Mouse (Mus musculus): ENCODE measurements at regions not wholly inside any gene's neighbourhood (a gene's known extent, or its start where the extent isn't known, plus 50 kb on each side); places are given as distances from the start of the nearest gene placed in this dataset.

DNA sequence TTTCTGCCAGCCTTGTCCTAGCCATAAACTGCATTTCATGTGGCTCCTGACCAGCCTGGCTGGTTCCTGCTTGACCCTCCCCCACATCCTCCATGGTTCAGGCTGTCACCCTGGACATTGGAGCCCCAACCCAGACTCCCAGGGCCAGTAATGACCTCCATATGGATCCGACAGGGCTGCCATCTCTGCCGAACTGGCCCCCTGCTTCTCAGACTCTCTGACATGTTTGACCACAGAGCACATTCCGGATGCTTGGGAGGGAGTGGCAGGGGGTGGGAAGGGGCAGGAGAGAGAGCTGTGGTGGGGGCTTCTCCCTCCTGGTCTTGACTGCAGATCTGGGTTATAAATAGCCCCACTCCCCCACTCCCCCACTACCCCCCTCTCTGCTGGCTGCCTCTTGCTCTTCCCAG, 59.0 kb upstream of the Actrt2 start:
- no peak for DNase-seq (ENCODE audit: low spot score)

DNA sequence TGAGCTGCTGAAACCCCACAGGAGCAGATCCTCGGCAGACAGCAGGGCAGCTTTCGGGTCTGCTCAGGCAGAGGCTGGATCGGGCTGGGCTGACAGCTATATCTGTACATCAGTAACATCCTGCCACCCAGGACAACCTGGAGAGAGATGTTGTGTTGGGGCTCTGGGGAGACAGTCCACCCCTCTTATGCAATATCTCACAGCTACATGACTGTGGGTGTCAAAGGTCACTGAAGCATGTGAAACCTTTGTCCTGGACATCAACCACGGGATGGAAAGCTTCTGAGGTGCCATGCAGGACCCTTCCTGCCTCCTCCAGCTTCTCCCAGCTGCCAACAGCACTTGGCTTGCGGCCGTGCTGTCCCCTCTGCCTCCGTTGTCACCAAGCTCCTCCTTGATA, 60.3 kb upstream of the Actrt2 start:
- DNase-seq (ENCODE audit: low spot score): no peak

DNA sequence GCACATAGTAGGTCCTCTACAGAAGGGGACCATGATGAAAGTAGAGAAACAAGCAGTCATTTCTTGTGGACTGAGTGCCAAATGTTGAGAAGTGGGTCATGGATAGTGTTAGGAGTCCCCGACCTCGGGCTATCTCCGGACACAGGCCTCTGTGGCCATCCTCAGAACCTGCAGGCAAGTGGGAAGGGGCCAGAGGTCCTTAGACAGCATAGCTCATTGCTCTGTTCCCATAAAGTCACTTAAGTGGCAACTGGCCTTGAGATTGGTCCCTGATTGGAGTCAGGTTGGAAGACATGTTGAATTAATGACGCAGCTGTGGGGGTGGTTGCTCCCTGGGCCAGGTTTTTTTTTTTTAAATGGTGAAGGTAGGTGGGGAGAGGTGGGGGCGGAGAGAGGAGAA, 63.0 kb upstream of the Actrt2 start:
- DNase-seq (ENCODE audit: low spot score): no peak

DNA sequence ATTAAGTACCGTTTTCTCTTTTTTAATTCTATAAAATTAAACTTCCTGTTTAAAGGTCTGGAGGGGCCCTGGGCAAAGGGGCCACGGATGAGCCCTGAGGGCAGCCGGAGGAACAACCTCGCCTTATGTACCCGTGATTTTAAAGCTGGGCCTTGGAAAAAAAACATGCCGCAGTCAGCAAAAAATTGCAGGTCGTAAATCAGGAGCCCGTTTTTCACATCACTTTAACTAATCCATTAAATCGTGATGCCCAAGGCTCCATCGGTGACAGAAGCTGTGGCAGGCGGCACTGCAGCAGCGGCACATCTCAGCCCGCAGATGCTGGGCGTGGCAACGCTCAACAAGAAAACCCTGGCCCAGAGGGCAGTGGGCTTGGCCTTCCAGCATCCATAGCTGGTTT, 63.7 kb upstream of the Actrt2 start:
- DNase-seq (ENCODE audit: low spot score): no peak

DNA sequence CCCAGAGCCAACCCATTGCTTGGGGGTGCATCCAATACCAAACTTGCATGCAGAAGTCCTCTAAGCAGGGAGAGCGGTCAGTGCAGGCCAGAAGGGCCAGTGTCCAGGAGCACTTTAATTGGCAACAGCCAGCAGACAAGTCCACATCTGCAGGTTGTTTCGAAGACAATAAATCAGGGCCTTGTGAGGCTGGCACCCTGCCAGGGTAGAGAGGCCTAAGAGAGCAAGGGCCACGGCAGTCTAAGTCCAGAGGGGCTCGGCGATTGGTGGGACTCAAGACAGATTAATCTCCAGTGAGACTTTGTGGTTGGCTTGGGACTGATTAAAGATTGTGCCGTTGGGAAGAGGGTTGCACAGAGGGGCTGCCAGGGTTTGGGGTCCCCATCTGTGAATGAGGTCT, 68.4 kb upstream of the Actrt2 start:
- no peak for DNase-seq (ENCODE audit: low spot score)

DNA sequence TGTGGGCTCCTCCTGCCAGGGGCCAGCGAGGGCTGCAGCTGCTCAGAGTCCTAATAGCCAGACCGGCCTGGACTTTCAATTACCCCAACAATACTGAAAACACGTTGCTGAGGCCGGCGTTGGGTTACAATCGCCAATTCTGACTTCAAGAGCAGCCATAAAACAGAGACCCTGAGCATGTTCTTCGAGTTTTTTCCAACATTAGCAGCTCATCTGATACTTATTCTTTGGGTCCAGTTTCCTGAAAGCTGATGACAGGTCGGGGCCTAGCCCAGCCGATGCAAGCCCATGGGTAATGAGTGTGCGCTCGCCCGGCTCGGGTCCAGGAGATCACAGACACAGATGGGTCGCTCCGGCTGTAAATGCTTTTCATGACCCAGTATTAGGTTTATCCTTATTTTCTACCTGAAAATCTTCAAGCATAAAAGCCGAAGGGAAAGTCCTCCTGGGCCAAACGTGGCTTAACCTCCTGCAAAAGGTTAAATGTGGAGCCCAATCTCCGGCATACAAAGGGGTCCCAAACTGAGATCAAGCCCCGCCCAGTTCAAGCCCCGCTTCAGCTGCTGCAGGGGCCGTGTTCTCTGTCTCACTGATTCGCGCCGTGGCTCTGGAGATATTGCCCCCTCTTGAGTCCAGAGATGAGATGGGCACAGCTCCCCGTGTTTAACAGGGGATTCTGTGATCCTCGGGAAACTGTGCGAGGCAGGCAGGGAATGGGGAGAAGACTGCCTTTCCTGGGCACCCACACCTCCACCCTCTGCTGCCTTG, 73.6 kb upstream of the Actrt2 start:
- DNase-seq (ENCODE audit: low spot score): no peak

DNA sequence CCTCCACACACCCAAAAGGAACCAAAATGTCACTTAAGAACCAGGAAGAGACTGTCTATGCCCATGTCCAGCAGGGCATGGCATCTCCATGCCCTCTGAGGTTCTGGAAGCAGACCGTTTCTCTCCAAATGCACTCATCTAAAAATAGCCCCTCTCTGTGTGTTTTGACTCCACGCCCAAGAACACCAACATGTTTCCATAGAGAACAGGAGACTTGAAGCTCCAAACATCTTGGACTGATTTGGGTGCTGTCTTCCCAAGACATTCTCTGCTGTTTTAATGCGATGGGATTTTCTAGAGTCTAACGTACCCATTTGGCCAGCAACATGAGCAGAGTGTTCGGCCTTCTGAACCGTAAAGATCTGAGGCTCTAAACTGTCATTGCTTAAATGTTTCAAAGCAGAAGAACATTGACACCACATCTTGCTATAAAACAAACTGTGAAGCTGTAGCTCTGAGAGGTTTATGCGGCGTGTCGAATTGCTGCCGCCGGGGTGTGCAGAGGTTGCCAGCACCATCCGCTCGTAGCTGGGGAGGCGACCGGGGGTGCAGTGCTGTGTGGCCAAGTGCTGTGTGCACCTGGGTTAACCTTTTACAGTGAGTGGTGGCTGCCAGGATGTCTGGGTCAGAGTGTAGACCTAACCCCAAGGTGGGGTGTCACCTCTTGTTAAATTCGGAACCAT, 78.8 kb upstream of the Actrt2 start:
- DNase-seq (ENCODE audit: low spot score): no peak

DNA sequence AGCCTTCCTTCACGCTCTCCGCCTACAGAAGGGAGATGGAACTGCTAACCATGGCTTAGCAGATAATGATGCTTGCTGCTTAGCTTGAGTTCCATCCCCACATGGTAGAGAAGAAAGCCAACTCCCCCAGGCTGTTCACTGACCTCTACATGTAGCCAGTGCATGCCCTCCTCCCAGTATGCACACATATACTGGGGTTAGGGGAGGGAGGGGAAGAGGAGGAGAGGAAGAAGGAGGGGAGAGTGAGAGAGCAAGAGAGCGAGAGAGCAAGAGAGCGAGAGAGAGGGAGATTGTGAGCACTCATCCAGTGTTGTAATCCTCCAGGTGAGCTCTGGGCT, 79.3 kb upstream of the Actrt2 start:
- no peak for DNase-seq (ENCODE audit: low spot score)

DNA sequence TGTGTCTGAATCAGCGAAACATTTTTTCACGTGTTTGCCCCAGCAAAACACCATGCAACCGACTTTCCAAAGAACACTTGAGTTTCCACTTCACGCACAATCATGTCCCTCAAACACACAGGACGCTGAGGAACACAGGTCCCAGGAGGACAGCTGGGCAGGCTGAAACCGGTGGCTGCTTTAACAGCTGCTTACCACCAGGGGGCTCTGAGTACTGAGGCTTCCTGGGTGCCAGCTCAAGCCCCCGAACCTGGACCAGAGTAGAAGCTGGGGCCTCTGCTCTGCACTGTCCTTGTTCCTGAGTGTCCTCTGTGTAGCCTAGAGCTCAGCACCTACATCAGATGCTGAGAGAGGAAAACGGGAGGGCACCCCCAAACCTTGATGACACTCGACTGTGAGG, 81.5 kb upstream of the Actrt2 start:
- no peak for DNase-seq (ENCODE audit: low spot score)

DNA sequence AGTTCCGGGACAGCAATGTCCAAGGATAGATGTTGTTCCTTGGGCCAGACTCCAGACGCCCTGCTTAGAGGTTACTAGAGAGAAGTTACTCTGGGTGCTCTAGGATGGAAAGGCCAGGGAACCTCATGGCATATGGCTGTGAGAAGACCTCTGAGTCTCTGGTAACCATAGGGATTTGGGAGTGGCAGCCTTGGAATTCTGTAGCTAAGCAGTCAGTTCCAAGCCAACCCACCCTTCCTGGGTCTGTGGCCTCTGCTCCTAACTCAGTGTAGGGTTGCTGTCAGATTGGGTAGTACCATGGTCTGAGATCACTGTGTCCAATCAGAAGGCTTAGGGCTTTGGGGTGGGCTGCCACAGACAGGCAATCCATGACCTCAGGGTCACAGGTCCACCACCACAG, 82.3 kb upstream of the Actrt2 start:
- no peak for DNase-seq (ENCODE audit: low spot score)

DNA sequence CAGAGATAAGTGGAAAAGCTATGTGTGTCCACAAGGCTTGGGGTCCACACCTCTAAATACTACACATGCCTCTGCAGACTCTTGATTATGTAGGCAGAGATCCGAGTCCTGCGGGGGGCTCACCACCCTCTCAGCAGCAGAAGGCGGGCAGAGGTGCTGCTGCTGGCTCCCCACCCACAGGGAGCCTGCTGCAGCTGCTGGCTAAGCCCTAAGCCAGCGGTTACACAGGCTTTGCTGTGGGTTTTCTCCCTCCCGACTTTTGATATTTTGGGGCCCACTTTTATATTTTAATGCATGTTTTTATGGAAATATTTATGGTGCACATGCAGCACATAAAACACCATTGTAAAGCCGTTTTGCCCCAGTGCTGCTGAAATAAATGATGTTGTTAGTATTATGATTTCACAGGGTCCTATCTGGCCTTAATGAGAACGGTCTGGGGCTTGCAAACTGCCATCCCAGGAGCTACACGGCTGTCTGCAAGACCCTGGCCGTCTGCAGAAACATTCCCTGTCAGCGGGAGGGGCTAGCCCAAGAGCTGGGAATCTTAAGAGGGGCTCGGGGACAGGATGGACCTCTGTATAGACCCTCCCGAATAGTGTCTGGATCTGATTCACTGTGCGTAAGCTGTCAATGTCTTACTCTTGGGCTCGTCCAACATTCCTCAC, 82.9 kb upstream of the Actrt2 start:
- no peak for DNase-seq (ENCODE audit: low spot score)

DNA sequence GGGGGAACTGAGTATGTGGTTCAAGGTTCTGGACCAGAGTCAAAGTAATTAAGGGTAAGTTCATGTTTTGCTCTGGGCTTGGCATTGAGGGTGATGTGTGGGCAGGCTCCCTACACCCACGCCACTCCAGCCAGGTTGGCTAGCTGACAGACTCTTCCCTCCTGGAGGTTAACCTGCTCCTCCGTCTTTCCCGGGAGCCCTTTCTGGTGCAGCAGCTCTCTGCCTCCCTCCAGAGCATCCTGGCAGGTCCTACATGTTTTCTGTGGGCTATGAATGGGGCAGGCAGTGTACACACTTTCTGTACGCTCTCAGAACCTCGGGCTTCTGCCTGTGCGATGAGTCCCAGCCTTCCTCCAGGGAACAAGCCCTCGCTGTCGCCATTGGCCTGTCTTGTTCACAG, 82.8 kb upstream of the Ttc34 start:
- DNase-seq (ENCODE audit: low spot score): no peak

DNA sequence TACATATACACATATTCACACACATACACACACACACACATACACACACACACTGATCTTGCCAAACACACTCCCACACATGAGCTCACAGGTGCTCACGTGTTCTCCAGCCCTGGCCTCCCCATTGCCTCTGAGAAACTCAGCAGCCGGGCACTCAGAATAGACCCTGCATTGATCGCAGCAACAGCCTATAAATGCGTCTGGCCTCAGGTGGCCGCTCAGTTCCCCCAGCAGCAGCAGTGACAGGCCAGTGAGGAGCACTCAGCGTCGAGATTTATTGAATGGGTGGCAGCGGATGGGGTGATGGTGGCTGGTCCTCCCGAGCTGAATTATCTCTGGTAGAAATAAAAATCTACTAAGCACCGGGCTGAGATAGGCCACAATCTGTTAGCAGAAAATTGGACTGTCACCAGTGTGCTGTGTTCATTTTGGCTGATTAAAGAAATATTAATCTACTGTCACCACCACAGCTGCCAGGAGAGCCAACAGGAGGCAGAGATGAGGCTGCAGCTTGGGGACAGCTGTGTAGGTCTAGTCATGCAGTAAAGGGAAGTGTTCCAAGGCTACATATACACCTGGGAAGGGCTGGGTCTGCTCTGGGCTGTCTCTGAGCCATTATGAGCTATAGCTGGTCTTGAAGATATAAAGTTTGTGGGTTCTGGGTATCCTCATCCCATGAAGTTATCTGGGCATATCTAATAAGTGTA, 80.4 kb upstream of the Ttc34 start:
- DNase-seq (ENCODE audit: low spot score): no peak

DNA sequence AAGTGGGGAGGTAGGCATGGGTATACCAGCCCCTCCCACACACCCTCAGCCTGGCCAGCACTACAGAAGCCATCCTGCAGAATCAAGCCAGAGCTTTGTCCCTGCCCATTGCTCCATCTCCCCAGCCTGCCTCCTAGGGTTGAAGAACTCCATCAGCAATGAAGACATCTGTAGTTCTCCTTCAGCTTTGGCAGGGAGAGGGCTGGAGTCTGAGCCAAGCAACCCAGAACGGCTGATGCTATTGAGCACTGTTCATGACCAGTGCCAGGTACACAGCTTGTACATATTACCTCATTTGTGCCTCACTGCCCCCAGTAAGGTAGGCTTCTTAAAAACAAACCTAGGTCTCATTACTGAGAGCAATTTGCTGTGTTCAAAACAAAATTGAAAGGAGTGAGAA, 77.4 kb upstream of the Ttc34 start:
- DNase-seq (ENCODE audit: low spot score): no peak

DNA sequence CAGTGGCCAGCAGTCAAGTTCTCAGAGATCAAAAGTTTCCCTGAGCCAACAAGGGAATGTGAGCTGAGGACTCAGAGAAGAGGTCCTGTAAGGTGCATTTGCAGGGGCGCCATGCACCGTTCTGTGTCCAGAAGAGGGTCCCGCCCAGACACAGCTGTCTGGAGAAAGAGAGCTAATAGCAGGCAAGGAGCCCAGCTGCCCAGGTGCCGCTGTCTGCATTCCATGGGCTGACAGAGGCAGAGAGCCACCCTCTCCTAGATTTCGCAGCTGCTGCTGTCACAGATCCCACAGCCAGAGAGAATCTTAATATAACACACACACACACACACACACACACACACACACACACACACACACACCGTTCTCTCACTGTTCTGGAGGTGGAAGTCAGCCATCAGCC, 73.0 kb upstream of the Ttc34 start:
- DNase-seq (ENCODE audit: low spot score): no peak

DNA sequence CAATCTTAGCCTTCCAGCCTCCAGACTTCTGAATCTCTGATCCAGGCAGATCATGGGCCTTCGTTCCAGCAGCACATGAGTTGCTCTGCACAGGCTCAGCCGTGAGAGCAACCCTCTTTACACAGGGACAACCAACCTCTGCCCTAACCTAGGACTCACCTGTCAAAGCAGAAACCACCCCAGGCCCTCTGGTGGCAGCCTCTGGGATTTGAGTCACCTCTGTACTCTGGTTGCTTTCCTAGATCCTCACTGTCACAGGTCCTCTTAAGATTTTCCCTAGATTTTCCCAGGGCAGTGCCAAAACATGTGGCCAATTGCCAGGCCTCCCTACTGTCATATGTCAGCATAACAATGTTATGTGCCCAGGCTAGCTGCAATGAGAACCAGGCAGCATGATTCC, 71.1 kb upstream of the Ttc34 start:
- DNase-seq (ENCODE audit: low spot score): no peak

DNA sequence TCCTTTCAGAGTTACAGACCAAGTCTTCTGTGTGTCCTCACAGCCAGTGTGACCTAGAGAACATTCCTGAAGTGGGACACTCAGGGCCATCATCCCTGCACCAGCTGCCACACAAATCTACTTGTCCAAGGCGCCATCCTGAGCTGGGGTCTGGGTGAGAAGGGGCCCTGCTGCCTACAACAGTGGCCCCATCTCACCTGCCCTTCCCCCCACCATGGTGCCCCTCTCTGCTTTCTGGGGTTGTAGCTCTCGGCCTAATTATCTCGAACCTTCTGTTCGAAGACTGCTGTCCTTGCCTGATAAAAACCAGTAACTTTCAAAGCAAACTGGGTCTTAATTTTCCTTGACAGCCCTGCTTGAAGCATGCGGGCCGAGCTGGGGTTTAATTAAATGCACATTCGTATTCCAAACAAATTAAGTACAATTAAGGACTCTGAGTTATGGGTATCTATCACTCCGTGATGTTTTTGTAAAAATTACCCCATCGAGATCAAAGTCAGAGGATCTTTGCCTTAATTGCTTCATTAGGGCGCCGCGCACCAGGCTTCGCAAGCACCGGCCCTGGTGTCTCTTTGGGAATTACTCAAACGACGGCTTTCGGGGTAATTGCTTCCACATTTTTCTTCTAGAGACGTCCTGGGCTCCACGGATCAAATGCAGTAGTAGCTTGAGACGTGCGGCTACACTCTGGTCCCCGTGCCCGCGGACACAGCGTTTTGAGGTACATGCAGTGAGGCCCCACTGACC, 65.8 kb upstream of the Ttc34 start:
- DNase-seq (ENCODE audit: low spot score): no peak

DNA sequence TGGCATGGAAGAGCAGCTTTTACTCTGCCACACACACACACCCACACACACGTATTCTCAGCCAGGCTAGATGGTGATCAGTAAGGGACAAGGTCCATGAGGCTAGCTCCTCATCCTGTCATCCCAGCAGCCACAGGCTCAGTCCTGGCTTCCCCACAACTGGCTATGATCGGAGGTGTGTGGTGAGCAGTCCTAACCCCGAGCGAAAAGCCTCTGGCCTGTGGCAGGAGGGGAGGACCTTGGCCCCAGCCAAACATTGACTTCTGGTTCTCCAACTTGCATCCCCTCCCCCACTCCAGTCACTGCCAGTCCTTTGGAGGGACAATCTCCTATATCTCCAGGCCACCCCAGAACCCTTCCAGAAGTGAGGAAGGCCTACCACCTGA, 65.2 kb upstream of the Ttc34 start:
- DNase-seq (ENCODE audit: low spot score): no peak

DNA sequence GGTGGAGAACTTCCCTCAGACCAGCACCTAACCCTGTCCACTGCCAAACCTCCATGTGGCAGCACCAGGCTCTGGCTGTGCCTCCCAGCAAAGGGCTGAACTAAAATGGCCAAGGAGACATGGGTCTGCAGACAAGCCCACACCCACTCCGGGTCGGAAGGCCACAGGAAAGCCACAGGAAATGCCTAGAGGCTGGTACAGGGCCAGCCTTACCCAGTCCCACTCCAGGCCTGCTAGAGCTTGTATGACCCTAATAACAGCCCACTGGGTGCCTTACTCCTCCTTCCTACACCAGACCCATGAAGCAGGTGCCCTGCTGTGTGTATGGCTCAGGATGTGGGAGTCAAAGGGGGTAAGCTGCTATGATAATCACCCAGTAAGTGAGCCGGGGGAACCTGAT, 63.4 kb upstream of the Ttc34 start:
- DNase-seq (ENCODE audit: low spot score): no peak

DNA sequence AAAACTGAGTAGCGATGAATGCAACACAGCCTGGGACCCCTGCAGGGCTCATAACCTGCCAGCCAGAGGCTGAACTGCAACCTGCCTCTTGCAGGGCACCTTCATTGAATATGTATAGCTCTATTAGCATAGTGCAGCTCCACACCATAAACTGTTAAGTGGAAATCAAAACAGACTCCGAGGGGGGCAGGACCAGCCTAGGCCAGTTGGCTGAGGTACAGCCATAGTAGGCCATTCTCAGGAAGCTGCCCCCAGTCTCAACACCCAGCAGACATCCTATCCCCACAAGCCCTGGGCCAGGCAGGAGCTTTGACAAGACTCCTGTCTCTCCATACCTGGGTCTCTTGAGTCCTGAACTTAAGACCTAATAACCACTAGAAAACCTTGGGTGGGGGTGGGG, 62.9 kb upstream of the Ttc34 start:
- DNase-seq (ENCODE audit: low spot score): no peak

DNA sequence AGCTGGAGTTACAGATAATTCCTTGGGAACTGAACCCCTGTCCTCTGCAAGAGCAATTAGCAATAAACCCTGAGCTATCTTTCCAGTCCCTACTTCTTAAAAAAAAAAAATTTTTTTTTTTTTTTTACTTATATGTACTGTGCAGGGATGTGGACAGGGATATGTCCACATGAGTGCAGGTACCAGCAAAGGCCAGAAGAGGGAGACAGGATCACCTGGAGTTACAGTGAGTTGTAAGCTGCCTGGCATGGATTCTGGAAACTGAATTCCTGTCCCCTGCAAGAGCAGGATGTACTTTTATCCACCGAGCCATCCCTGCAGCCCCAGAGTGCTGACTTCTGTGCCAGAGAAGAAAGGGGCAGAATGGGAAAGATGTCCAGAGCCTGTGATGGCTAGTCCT, 58.4 kb upstream of the Ttc34 start:
- no peak for DNase-seq (ENCODE audit: low spot score)

DNA sequence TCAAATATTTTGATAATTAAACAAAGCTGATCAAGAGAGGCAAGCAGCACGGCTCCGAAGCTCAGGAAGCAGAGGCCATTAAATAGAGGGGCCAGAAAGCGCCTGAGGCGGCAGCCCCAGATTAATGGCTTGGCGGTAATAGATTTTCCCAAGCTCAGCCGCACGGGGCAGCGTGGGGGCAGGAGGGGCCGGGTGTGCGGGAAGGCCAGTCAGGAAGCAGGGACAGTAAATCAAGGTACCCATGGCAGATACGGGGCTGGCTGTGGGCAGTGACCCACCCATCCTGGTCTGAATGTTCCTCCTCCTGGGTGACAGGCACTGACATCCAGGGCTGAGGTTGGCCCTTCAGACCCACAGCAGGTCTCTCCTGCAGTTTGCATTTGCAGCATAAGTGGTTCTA, 55.9 kb upstream of the Ttc34 start:
- DNase-seq (ENCODE audit: low spot score): no peak
